In genomic region chr10:43578754-43579380, GRCm38 (mm10) we compare ENCODE assay signal across 8 mouse cellular contexts. TPM values are rescaled to one million over a fixed set of nuclear protein-coding genes. Genes with fewer than 3 reads are reported as not detected.
DNase-seq lines count a peak whose midpoint lies in the region; TF ChIP-seq lines count a peak whose summit lies in the region.

No protein-coding gene starts in this region.

- TF ChIP-seq POLR2A in heart, adult 2 months (IDR thresholded peaks at IDR 0.05; ENCODE audit: insufficient read depth, low read depth, low read length) = no peak

- intact Hi-C loops in left cerebral cortex, postnatal 10 days (cut with DNase I) = loop anchor here (5.0 to 10.0 kb wide), 2 partner anchors 323 to 496 kb away; partner anchors contain the start of genes Qrsl1 and Rtn4ip1
- intact Hi-C loops in left cerebral cortex, postnatal 25 days (cut with DNase I) = loop anchor here (10.0 kb wide), 2 partner anchors 166 to 656 kb away; no protein-coding TSS in a partner anchor
- intact Hi-C loops in heart, adult 2 months (cut with DNase I) = loop anchor here (10.0 kb wide), 1 partner anchor 496 kb away; no protein-coding TSS in a partner anchor

- H3K9ac ChIP-seq in heart, adult 2 months (ENCODE audit: low read depth, low read length) = peak overlapping the region; percentile 48

- peaks cover 3% of the 10 kb centered on the region for H3K4me1 ChIP-seq in heart, adult 2 months (ENCODE audit: control insufficient read depth, insufficient read depth, low read length)

- WGBS in heart, adult 2 months = 1% methylated on average over 56 of the region's 65 CpGs

- no peaks in the 10 kb centered on the region for H3K36me3 ChIP-seq in heart, adult 2 months (ENCODE audit: control insufficient read depth, insufficient read depth, low read length)

- peaks cover 6% of the 10 kb centered on the region for H3K27me3 ChIP-seq in heart, adult 2 months (ENCODE audit: control insufficient read depth, insufficient read depth, low read length)

- DNase-seq in left cerebral cortex, postnatal 10 days (ENCODE audit: extremely low spot score in 1 of 2, low spot score in 2 of 2) = peak; percentile 23 to 71
- DNase-seq in left cerebral cortex, postnatal 25 days (ENCODE audit: low spot score in 2 of 2) = no peak
- DNase-seq in embryo, embryonic 11 days = peak; percentile 92
- peak; percentile 49 to 73 for DNase-seq in heart, adult 2 months
- DNase-seq in kidney, adult 9 months = peak; percentile 82
- peak; percentile 80 for DNase-seq in lung, postnatal 14 days
- DNase-seq in ovary, postnatal 36 days (ENCODE audit: low spot score) = peak; percentile 77
- peak; percentile 88 for DNase-seq in urinary bladder, adult 2 months (ENCODE audit: low spot score)

- peak overlapping the region; percentile 41 for H3K4me3 ChIP-seq in heart, adult 2 months

- TF ChIP-seq EP300 in heart, adult 2 months (IDR thresholded peaks at IDR 0.05; ENCODE audit: insufficient read depth, low read depth, low read length) = no peak

- H3K79me2 ChIP-seq in heart, adult 2 months (replicated peaks; ENCODE audit: control insufficient read depth, insufficient read depth, low read length) = no peaks in the 10 kb centered on the region

- no peak overlapping the region for H3K27ac ChIP-seq in heart, adult 2 months

- TF ChIP-seq CTCF in heart, adult 2 months (IDR thresholded peaks at IDR 0.05) = no peak

RNA-seq across cellular contexts. Expression of gene Cd24a, which starts 0.8 kb away (rescaled TPM):
- 100 to 1,000 TPM; 118 to 160 TPM for total RNA-seq in left cerebral cortex, postnatal 10 days (2021)
- 10 to 100 TPM; 12.0 to 12.7 TPM for total RNA-seq in left cerebral cortex, postnatal 25 days (2021)
- total RNA-seq in heart, adult 2 months (2021) = 10 to 100 TPM in 1 of 2 experiments, 1 to 10 TPM in 1; 5.0 to 19.7 TPM
- polyA plus RNA-seq in heart, adult 2 months (2012; rRNA removed) = 10.8 and 36.4 TPM in 2 replicates
- 112 and 114 TPM in 2 replicates for polyA plus RNA-seq in urinary bladder, adult 2 months (2012; rRNA removed)

RNA-seq across cellular contexts. Expression of gene 1700021F05Rik, which starts 38.1 kb away (rescaled TPM):
- total RNA-seq in left cerebral cortex, postnatal 10 days (2021) = 10 to 100 TPM; 45.6 to 50.6 TPM
- total RNA-seq in left cerebral cortex, postnatal 25 days (2021) = 10 to 100 TPM; 42.5 to 42.8 TPM
- total RNA-seq in heart, adult 2 months (2021) = 100 to 1,000 TPM; 112 to 121 TPM
- polyA plus RNA-seq in heart, adult 2 months (2012; rRNA removed) = 27.4 and 34.1 TPM in 2 replicates
- 21.4 and 27.3 TPM in 2 replicates for polyA plus RNA-seq in urinary bladder, adult 2 months (2012; rRNA removed)

RNA-seq across cellular contexts. Expression of gene Gm9803, which starts 55.0 kb away (rescaled TPM):
- total RNA-seq in left cerebral cortex, postnatal 10 days (2021) = not detected
- 10 to 100 TPM in 1 of 2 experiments, not detected in 1; 11.6 TPM for total RNA-seq in left cerebral cortex, postnatal 25 days (2021)
- 10 to 100 TPM in 1 of 2 experiments, 1 to 10 TPM in 1; 7.9 to 18.6 TPM for total RNA-seq in heart, adult 2 months (2021)
- polyA plus RNA-seq in heart, adult 2 months (2012; rRNA removed) = 77.3 and 95.5 TPM in 2 replicates
- 13.1 and 16.7 TPM in 2 replicates for polyA plus RNA-seq in urinary bladder, adult 2 months (2012; rRNA removed)

Comparison
In these comparisons a context has a peak if more than half of its experiments do, and no peak if none do; other contexts are left out.
1. DNase-seq: peak in left cerebral cortex, postnatal 10 days (2 of 2), embryo, embryonic 11 days (single experiment), heart, adult 2 months (2 of 2), kidney, adult 9 months (single experiment), lung, postnatal 14 days (single experiment), ovary, postnatal 36 days (single experiment) and urinary bladder, adult 2 months (single experiment); none in left cerebral cortex, postnatal 25 days (0 of 2).
2. RNA of gene Cd24a, which starts 0.8 kb away (total RNA-seq): 118 to 160 TPM in left cerebral cortex, postnatal 10 days; 5.0 to 19.7 TPM in heart, adult 2 months and 12.0 to 12.7 TPM in left cerebral cortex, postnatal 25 days; every median in the first group is over 4 times any median in the second.